Mouse (Mus musculus) spleen, adult 2 months (tissue): Measurements from ENCODE around the gene Ccser1.

Experiments
- CTCF ChIP-seq: fragments of 200-500 bp; IDR thresholded peaks from 2 replicates; pipeline ENCODE4 v1.5.1; 2011; ENCODE audit warnings: mild to moderate bottlenecking, inconsistent platforms; ENCODE audit not compliant: insufficient read depth, insufficient read length, insufficient replicate concordance; ENCODE audit errors: extremely low read depth
- POLR2A ChIP-seq: fragments of 200-500 bp; IDR thresholded peaks from 2 replicates; pipeline ENCODE4 v1.6.1; 2011; ENCODE audit warnings: low read depth, low read length, inconsistent platforms

- TF ChIP-seq CTCF (no peak), POLR2A (no peak)
These were observed 313.3 kb downstream of the Ccser1 start for GRCm38 (mm10) chr6:61493386-61493785.
